Mouse (Mus musculus): ENCODE data around the gene Isy1.
A peak's percentile ranks its signal among the peaks of the same experiment; 100 is the strongest.

Isy1 gene

GRCm38 (mm10) chr6:87838551-87839197, at the start of gene Isy1:
Gene Isy1 (minus strand): TSS chr6:87838798.
- peak; percentile 94 for DNase-seq (ENCODE audit: low spot score in 2 of 2)

GRCm38 (mm10) chr6:87887594-87888233, 49.1 kb upstream of the Isy1 start, which contains the start of gene Copg1:
Gene Copg1 (plus strand): TSS chr6:87887814.
- peak; percentile 100 for DNase-seq (ENCODE audit: low spot score in 2 of 2)

- no peak for DNase-seq (ENCODE audit: low spot score in 2 of 2)
Observed at GRCm38 (mm10) chr6:87886721-87887120, 48.1 kb upstream of the Isy1 start.

GRCm38 (mm10) chr6:87882816-87883215, 44.2 kb upstream of the Isy1 start:
- DNase-seq (ENCODE audit: low spot score in 2 of 2) = peak in 1 of 2 experiments; percentile 20

- DNase-seq (ENCODE audit: low spot score in 2 of 2) = no peak
Observed at GRCm38 (mm10) chr6:87882221-87882620, 43.6 kb upstream of the Isy1 start.

- DNase-seq (ENCODE audit: low spot score in 2 of 2) = no peak
Observed at GRCm38 (mm10) chr6:87879628-87880027, 41.0 kb upstream of the Isy1 start.

GRCm38 (mm10) chr6:87879010-87879409, 40.4 kb upstream of the Isy1 start:
- no peak for DNase-seq (ENCODE audit: low spot score in 2 of 2)

GRCm38 (mm10) chr6:87876068-87876643, 37.6 kb upstream of the Isy1 start:
- peak; percentile 48 for DNase-seq (ENCODE audit: low spot score in 2 of 2)

- no peak for DNase-seq (ENCODE audit: low spot score in 2 of 2)
Observed at GRCm38 (mm10) chr6:87875562-87875961, 37.0 kb upstream of the Isy1 start.

- DNase-seq (ENCODE audit: low spot score in 2 of 2) = no peak
Observed at GRCm38 (mm10) chr6:87875083-87875482, 36.5 kb upstream of the Isy1 start.

GRCm38 (mm10) chr6:87873963-87874362, 35.4 kb upstream of the Isy1 start:
- no peak for DNase-seq (ENCODE audit: low spot score in 2 of 2)

GRCm38 (mm10) chr6:87873104-87873503, 34.5 kb upstream of the Isy1 start:
- DNase-seq (ENCODE audit: low spot score in 2 of 2) = no peak

- DNase-seq (ENCODE audit: low spot score in 2 of 2) = no peak
Observed at GRCm38 (mm10) chr6:87871240-87871639, 32.6 kb upstream of the Isy1 start.

- DNase-seq (ENCODE audit: low spot score in 2 of 2) = no peak
Observed at GRCm38 (mm10) chr6:87870440-87870839, 31.8 kb upstream of the Isy1 start.

- peak; percentile 16 to 22 for DNase-seq (ENCODE audit: low spot score in 2 of 2)
Observed at GRCm38 (mm10) chr6:87868871-87869506, 30.4 kb upstream of the Isy1 start.

- DNase-seq (ENCODE audit: low spot score in 2 of 2) = no peak
Observed at GRCm38 (mm10) chr6:87867256-87867655, 28.7 kb upstream of the Isy1 start.

- DNase-seq (ENCODE audit: low spot score in 2 of 2) = no peak
Observed at GRCm38 (mm10) chr6:87866211-87866610, 27.6 kb upstream of the Isy1 start.

GRCm38 (mm10) chr6:87857071-87857470, 18.5 kb upstream of the Isy1 start:
- DNase-seq (ENCODE audit: low spot score in 2 of 2) = no peak

- no peak for DNase-seq (ENCODE audit: low spot score in 2 of 2)
Observed at GRCm38 (mm10) chr6:87853446-87853845, 14.8 kb upstream of the Isy1 start.

- DNase-seq (ENCODE audit: low spot score in 2 of 2) = no peak
Observed at GRCm38 (mm10) chr6:87851871-87852270, 13.3 kb upstream of the Isy1 start.

GRCm38 (mm10) chr6:87850900-87851614, 12.5 kb upstream of the Isy1 start, which contains the start of gene Cnbp:
Gene Cnbp (minus strand): TSS chr6:87851106.
- DNase-seq (ENCODE audit: low spot score in 2 of 2) = peak; percentile 96 to 97
